Mouse (Mus musculus): Measurements from ENCODE around the gene Tax1bp3. TPM values are rescaled to one million over a fixed set of nuclear protein-coding genes. Genes with fewer than 3 reads are reported as not detected.

Gene Tax1bp3
- total RNA-seq, 2 experiments from 2014 or later = 18.9 to 21.7 TPM

DNA sequence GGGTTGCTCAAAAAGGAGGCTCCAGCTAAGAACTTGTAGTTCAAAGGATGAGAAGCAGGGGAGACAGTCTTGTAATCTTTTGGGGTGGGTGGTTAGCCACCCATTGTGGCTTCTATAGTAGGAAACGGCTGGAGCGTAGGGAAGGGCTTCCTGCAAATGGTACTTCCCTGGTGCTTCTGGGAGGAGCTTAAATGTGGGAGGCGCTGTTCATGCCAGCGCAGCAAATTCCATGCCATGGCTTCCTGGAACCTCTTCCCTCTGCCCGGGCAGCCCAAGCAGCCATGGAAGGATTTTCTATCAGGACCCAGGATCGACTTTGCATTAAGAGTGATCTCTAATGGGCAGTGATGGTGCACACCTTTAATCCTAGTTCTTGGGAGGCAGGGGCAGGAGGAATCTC lies 8.3 kb upstream of the Tax1bp3 start:
- no peak for DNase-seq
- intact Hi-C loops (cut with DNase I; ENCODE audit: low total_unique reads) = no loop called here

- peak; percentile 60 for DNase-seq
- intact Hi-C loops (cut with DNase I; ENCODE audit: low total_unique reads) = no loop called here
Observed at GRCm38 (mm10) chr11:73169231-73169630, 7.7 kb upstream of the Tax1bp3 start.

DNA sequence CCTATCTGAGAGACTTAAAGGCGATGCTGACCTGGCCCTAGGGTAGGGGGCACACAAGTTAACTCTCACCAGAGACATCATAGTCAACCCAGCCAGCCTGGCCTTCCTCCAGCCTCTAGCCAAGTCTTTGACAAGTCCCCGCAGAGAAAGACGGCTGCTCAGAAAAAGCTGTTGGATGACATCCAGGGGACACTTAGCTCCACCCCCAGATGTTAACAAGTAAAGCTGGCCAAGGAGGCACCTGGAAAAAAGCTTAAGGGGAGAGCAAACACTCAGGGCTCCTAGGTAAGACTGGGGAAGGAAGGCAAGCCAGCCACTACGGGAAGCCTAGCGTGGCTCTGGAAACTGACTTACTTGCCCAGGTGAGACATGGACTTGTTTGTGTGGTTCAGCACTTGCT lies 4.7 kb upstream of the Tax1bp3 start:
- intact Hi-C loops (cut with DNase I; ENCODE audit: low total_unique reads) = no loop called here
- DNase-seq = peak; percentile 55

DNA sequence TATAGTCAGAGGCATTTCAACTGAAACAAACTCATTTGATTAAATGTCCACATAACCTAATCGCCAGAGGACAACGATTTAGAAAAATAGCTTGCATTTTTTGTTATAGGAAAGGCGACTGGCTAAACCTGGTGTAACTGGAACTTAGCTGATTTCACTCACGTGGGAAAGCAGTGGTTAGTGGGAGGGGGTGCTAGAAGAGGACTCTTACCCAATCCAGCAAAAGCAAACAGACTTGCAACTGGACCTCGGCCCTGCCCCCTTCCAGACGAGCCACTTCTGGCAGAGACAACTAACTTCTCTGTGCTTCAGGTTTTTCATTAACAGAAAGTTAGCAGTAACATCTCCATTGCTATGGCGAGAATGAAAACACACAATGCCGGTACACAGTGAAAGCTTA lies 1.3 kb upstream of the Tax1bp3 start:
- intact Hi-C loops (cut with DNase I; ENCODE audit: low total_unique reads) = loop anchor here (5.0 kb wide), 1 partner anchor 38 kb away; the partner anchor contains the start of gene Haspin
- no peak for DNase-seq

GRCm38 (mm10) chr11:73176186-73176585 lies 697 bp upstream of the Tax1bp3 start:
- intact Hi-C loops (cut with DNase I; ENCODE audit: low total_unique reads) = loop anchor here (5.0 kb wide), 1 partner anchor 39 kb away; the partner anchor contains the start of gene Haspin
- no peak for DNase-seq

- DNase-seq = peak; percentile 88
- intact Hi-C loops (cut with DNase I; ENCODE audit: low total_unique reads) = loop anchor here (5.0 kb wide), 1 partner anchor 40 kb away; the partner anchor contains the start of gene Haspin
Observed at GRCm38 (mm10) chr11:73177509-73177875, 609 bp downstream of the Tax1bp3 start.

- intact Hi-C loops (cut with DNase I; ENCODE audit: low total_unique reads) = loop anchor here (5.0 kb wide), 1 partner anchor 41 kb away; the partner anchor contains the start of gene Haspin
- no peak for DNase-seq
Observed at GRCm38 (mm10) chr11:73177895-73178294, 1.0 kb downstream of the Tax1bp3 start.

- intact Hi-C loops (cut with DNase I; ENCODE audit: low total_unique reads) = no loop called here
- DNase-seq = no peak
Observed at GRCm38 (mm10) chr11:73185872-73186615, 9.2 kb downstream of the Tax1bp3 start.

- intact Hi-C loops (cut with DNase I; ENCODE audit: low total_unique reads) = no loop called here
- DNase-seq = no peak
Observed at GRCm38 (mm10) chr11:73187231-73187630, 10.3 kb downstream of the Tax1bp3 start.

DNA sequence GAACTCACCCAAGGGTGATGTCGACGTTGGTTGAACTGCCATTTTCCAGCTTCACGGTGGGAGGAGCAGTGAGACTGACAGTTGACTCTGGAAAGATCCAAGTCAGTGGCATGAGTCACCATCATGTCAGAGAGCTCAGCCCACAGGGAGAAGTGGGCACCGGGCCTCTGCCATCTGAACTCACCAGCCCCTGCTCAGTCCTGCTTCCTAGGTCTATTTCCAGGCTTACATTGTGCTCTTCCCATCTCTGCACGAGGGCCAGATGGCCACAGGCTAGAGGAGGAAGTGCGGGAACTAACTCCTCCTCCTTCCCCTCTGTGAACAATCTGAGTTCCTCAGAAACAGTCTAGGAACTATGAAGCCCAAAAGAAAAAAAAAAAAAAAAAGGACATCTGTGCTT lies 16.2 kb downstream of the Tax1bp3 start:
- intact Hi-C loops (cut with DNase I; ENCODE audit: low total_unique reads) = no loop called here

DNA sequence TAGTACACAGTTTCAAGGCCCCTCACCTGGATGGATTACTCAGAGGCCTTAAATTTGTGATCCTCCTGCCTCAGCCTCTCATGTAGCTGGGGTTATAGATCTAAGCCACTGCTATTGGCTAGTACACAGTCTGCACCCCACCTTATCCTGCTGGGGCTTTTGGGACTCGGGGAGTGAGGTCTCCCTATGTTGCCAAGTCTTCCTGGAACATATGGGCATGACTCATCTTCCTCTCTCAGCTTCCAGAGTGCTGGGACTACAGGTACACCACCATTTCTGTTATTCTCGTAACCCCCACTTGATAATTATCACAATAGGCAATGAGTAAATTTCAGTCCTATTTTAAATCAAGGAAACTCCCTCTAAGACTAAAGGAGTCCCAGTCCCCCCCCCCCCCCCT lies 17.6 kb downstream of the Tax1bp3 start:
- intact Hi-C loops (cut with DNase I; ENCODE audit: low total_unique reads) = no loop called here
- no peak for DNase-seq

More for the DNA sequence above, 16.2 kb downstream of the Tax1bp3 start:
- no peak for DNase-seq

DNA sequence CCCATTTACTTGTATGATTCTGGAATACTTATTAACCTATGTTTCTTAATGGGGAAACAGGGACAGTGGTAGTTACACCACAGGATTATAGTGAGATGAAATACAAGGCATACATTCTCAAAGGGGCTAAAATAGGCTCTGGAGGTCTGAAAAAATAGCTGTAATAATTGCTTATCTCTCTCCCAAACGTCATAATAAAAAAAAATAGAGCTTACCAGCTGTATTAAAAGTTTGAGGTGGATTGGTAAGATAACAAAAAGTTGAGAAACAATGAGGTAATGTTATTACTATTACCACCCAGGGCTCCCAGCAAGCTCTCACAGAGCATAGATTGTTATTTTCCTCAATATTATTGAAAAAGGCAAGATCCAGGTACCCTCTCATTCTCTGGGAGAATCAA lies 21.3 kb downstream of the Tax1bp3 start:
- DNase-seq = no peak
- intact Hi-C loops (cut with DNase I; ENCODE audit: low total_unique reads) = no loop called here

DNA sequence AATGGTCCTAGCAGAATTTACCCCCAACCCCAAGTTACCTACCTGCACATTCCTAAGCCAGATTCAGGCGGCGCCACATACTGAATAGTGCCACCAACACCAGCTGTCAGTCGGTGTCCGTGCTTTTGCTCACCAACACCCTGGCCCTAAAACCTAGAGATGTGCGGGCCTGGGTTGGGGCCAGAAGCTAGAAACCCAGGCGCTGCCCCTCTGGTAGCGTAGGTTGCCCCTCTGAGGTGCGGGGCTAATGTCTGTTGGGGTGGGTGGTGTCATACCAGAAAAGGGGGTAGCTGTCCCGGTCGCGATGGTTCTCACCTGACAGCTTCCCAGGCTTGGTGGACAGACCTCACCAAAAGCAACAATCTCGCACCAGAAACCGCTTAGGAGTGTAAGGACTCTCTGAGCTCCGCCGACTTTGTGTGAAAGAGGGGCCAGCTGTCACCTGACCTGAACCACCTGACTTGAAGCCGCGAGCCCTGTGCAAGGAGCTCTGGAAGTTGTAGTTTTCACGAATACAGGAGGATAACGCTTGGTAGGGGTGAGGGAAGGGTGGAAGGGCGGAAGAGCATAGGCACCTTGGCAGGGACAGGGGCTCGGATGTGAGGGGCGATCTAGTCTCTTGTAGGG lies 21.8 kb downstream of the Tax1bp3 start, which contains the start of gene Ctns:
Gene Ctns (minus strand): TSS at position 440 of the 627 bp plus-strand sequence.
- DNase-seq = peak; percentile 79
- intact Hi-C loops (cut with DNase I; ENCODE audit: low total_unique reads) = no loop called here

- DNase-seq = peak; percentile 93
- intact Hi-C loops (cut with DNase I; ENCODE audit: low total_unique reads) = no loop called here
Observed at GRCm38 (mm10) chr11:73199230-73199712, 22.4 kb downstream of the Tax1bp3 start, which contains the start of gene Shpk. Gene Shpk, plus strand, starts transcription at chr11:73199460.

GRCm38 (mm10) chr11:73199879-73200278 lies 23.0 kb downstream of the Tax1bp3 start:
- intact Hi-C loops (cut with DNase I; ENCODE audit: low total_unique reads) = no loop called here
- DNase-seq = no peak

- DNase-seq = no peak
Observed at GRCm38 (mm10) chr11:73201021-73201420, 24.1 kb downstream of the Tax1bp3 start.

GRCm38 (mm10) chr11:73201597-73201996 lies 24.7 kb downstream of the Tax1bp3 start:
- peak; percentile 44 for DNase-seq
- intact Hi-C loops (cut with DNase I; ENCODE audit: low total_unique reads) = no loop called here

More at GRCm38 (mm10) chr11:73201021-73201420, 24.1 kb downstream of the Tax1bp3 start:
- intact Hi-C loops (cut with DNase I; ENCODE audit: low total_unique reads) = no loop called here

GRCm38 (mm10) chr11:73203895-73204294 lies 27.0 kb downstream of the Tax1bp3 start:
- DNase-seq = no peak
- intact Hi-C loops (cut with DNase I; ENCODE audit: low total_unique reads) = no loop called here

GRCm38 (mm10) chr11:73205194-73205593 lies 28.3 kb downstream of the Tax1bp3 start:
- intact Hi-C loops (cut with DNase I; ENCODE audit: low total_unique reads) = no loop called here
- no peak for DNase-seq

DNA sequence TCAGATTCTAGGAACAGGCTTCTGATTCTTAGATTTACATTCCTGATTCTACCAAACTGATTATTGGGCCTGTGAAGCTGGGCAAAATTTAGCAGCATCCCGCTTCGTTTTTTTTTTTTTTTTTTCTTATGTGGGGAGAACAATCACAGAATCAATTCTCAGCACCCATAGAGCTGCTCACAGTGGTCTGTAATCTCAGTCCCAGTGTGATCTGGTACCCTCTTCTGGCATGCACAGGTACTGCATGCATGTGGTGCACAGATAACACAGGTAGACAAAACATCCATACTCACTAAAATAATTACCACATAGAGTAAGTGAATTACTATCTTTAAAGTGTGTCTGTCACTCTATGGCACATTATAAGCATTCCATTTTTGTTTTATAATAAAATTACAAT lies 30.7 kb downstream of the Tax1bp3 start:
- intact Hi-C loops (cut with DNase I; ENCODE audit: low total_unique reads) = no loop called here
- no peak for DNase-seq

DNA sequence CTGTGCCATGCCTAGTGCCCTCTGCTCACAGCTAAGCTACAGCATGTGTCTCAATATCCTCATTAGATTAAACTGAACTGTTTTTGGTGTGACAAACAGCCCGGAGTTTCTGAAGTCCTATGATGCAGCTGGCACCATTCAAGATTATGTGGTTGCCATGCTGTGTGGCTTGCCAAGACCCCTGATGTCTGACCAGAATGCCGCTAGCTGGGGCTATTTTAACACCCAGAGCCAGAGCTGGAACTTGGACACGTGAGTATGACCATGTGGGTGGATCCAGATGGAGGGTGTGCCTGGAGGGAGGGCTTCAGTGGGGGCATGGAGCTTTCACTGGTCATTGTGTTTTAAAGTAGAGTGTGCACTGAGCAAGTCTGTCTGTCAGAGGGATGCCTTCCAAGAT lies 37.1 kb downstream of the Tax1bp3 start:
- intact Hi-C loops (cut with DNase I; ENCODE audit: low total_unique reads) = no loop called here
- DNase-seq = no peak

Data from gastrocnemius, postnatal 14 days (tissue).